Mouse (Mus musculus) ovary, adult 18-20 months (tissue): Measurements from ENCODE around the gene Txndc11.
"Not testable (repeated sequence)": the region's sequence is repeated elsewhere in the genome, so short reads cannot be mapped to it uniquely, and the experiment has no call there.

Experiments
- DNase-seq: peaks from one replicate; pipeline ENCODE4 v3.0.0; 2022; ENCODE audit warnings: low spot score, mixed read lengths

Gene Txndc11

GRCm38 (mm10) chr16:11134348-11135344 is at the start of gene Txndc11:
Txndc11 (minus strand) TSS chr16:11134650.
- peak; percentile 99 for DNase-seq

GRCm38 (mm10) chr16:11177404-11177803 is 43.0 kb upstream of the Txndc11 start:
- no peak for DNase-seq

- DNase-seq, result no peak
These were observed 42.4 kb upstream of the Txndc11 start for GRCm38 (mm10) chr16:11176884-11177244.

GRCm38 (mm10) chr16:11176208-11176883 is 41.9 kb upstream of the Txndc11 start, which contains the start of gene Zc3h7a:
Zc3h7a (minus strand) TSS chr16:11176393.
- DNase-seq, result peak; percentile 84

GRCm38 (mm10) chr16:11175489-11176207 is 41.2 kb upstream of the Txndc11 start:
- peak; percentile 47 for DNase-seq

- DNase-seq, result no peak
These were observed 40.6 kb upstream of the Txndc11 start for GRCm38 (mm10) chr16:11175100-11175488.

- DNase-seq, result no peak
These were observed 40.2 kb upstream of the Txndc11 start for GRCm38 (mm10) chr16:11174671-11175081.

GRCm38 (mm10) chr16:11171679-11172078 is 37.2 kb upstream of the Txndc11 start:
- no peak for DNase-seq

GRCm38 (mm10) chr16:11166431-11166830 is 32.0 kb upstream of the Txndc11 start:
- no peak for DNase-seq

- no peak for DNase-seq
These were observed 30.3 kb upstream of the Txndc11 start for GRCm38 (mm10) chr16:11164695-11165255.

GRCm38 (mm10) chr16:11157721-11158120 is 23.3 kb upstream of the Txndc11 start:
- DNase-seq, result not testable (repeated sequence)

GRCm38 (mm10) chr16:11154500-11154899 is 20.1 kb upstream of the Txndc11 start:
- no peak for DNase-seq

GRCm38 (mm10) chr16:11143706-11144483 is 9.4 kb upstream of the Txndc11 start:
- DNase-seq, result peak; percentile 97

GRCm38 (mm10) chr16:11133476-11134347 is 738 bp downstream of the Txndc11 start:
- DNase-seq, result no peak

GRCm38 (mm10) chr16:11132839-11133238 is 1.6 kb downstream of the Txndc11 start:
- DNase-seq, result no peak

GRCm38 (mm10) chr16:11128301-11128700 is 6.1 kb downstream of the Txndc11 start:
- DNase-seq, result no peak

GRCm38 (mm10) chr16:11125371-11125770 is 9.1 kb downstream of the Txndc11 start:
- no peak for DNase-seq

- no peak for DNase-seq
These were observed 10.3 kb downstream of the Txndc11 start for GRCm38 (mm10) chr16:11124110-11124509.

- no peak for DNase-seq
These were observed 11.8 kb downstream of the Txndc11 start for GRCm38 (mm10) chr16:11122625-11123024.

- no peak for DNase-seq
These were observed 25.2 kb downstream of the Txndc11 start for GRCm38 (mm10) chr16:11109198-11109740.
